Mouse (Mus musculus): ENCODE measurements around the gene Svop.

Svop gene

GRCm38 (mm10) chr5:114091057-114091807 is at the start of gene Svop:
Gene Svop (minus strand): TSS chr5:114091570.
- peak; percentile 42 for DNase-seq

- DNase-seq = no peak
These were observed 47.8 kb upstream of the Svop start for GRCm38 (mm10) chr5:114139175-114139574.

GRCm38 (mm10) chr5:114138277-114139164 is 47.2 kb upstream of the Svop start:
- DNase-seq = no peak

DNA sequence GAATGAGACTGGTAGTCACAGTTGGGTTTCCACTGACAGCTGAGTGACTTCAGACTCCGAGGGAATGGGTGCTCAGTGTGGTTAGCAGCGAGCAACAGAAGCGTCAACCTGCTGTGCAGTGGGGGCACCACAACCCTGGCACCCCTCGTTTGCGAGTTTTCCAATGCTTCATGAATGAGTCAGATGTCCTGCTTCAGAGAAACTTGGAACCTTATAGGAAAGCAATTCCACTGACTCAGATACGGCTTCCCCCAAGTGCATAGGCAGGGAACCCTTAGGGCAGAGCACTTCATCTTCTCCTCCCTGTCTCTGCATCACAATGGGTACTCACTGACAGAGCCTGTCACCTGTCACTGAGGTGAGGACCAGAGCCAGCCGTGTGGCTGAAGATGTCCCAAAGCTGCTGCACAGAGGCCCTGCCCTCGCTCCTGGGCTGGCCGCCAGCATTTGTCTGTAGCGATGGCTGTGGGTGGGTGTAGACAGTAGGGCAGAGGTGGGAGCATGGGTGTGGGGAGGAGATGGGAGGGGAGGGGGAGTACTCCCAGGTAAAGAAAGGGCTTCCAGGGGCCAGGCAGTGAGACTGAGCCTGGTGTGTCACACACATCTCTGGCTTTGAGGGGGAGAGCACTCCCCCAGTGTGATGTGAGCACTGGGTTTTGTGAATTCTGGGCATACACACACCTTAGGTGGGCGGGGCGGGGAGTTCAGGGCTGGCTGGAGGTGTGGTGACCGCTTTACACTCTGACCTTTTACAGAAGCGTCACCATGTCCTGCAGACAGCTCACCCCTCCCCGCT is 46.3 kb upstream of the Svop start:
- DNase-seq = no peak

DNA sequence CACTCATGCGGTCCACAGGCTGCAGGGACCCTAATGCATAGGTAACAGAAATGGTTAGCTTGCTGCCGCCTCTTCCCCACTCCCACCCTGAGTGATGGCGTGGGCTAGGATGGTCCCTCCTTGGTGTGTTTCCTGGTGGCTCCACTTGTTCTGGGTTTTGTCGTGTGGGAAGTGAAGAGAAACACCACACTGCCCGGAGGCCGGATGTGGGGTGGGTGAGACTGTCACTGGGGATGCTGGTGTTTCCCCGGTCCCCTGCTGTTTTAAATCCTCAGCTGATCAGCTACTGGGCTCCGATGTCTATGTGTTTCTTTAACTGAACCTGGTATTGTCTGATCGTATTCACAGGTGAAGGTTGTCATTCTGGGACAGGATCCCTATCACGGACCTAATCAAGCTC is 44.1 kb upstream of the Svop start:
- no peak for DNase-seq

GRCm38 (mm10) chr5:114134091-114134534 is 42.7 kb upstream of the Svop start:
- DNase-seq = peak; percentile 20

- DNase-seq = no peak
These were observed 41.5 kb upstream of the Svop start for GRCm38 (mm10) chr5:114132841-114133240.

DNA sequence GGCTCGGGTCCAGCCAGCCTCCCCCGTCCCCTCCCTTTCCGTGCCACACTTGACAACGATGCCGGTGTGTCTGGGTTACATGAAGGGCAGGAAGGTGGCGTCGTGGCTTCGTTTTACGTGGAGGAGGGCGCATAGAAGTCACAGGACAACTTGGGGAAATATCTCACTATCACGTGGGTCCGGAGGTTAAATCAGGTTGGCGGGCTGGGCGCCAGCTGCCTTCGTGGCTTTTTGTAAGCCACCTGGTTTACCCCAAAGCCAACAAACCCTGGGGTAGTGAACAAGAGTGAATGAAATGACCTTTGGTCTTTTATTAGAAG is 40.1 kb upstream of the Svop start:
- peak; percentile 62 for DNase-seq

DNA sequence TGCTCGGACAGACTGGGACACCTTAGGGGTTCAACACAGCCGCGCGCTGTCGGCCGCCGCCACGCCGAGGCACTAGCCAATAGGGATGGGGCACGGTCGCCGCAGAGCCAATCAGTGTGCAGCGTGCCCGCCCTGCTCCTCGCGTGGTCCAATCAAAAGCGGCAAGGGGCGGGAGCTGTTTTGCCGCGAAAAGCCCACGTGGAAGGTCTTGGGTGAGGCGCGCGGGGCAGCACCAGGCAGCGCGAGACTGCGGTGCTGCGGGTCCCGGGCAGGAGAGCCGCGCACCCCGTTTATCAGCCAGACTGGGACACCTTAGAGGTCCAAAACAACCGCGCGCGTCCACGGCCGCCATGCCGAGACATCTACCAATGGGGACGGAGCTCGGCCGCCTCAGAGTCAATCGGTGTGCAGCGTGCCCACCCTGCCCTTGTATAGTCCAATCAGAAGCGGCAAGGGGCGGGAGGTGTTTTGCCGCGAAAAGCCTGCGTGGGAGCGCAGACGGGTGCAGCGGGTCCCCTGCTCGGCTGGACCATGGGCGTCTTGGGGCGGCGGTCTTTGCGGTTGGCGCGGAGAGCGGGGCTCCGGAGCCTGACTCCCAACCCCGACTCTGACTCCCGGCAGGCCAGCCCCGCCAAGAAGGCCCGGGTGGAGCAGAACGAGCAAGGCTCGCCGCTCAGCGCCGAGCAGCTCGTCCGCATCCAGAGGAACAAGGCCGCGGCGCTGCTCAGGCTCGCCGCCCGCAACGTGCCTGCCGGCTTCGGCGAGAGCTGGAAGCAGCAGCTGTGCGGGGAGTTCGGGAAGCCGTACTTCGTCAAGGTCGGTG is 39.5 kb upstream of the Svop start:
- DNase-seq = peak; percentile 94

DNA sequence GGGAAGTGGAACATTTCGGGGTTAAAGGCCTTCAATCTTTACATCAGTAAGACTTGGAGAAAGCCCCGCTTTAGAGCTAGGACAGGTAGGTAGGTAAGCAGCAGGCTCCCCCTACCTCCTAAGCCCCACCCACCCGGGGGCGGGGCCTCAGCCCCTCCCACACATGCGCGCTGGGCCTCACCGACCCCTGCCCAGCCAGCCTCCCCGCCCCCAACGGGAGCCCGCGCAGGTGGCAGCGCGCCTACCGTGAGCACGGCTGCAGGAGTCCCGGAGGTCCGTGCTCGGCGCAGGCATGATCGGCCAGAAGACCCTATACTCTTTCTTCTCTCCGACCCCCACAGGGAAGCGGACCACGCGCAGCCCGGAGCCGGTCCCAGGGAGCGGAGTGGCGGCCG is 38.8 kb upstream of the Svop start, which contains the start of gene Ung:
TSS of gene Ung (plus strand) at position 176 of the 395 bp plus-strand sequence.
- peak; percentile 81 for DNase-seq

DNA sequence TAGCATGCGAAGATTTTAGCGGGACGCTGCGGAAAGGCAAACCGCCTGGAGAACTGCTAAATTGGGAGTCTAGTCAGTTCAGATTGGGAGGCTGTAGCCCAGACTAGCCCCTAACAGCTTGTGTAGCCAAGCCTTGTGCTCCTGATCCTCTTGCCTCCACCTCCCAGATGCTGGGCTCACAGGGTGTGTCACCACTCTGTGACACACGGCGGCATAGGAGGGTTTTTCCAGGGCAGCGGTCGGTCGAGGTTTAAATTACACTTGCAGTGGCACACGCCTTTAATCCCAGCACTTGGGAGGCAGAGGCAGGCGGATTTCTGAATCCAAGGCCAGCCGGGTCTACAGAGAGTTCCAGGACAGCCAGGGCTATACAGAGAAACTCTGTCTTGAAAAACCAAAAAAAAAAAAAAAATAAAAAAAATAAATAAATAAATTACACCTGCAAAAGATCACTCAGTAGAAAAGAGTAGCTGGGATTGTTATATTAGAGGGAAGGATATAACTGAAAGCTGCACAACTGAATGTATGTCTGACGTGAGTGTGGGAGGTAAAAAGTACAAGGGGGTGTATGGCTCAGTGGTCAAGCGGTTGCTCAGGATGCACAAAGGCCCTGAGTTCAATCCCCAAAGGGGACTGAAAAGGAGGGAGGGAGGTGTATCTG is 38.3 kb upstream of the Svop start:
- no peak for DNase-seq

DNA sequence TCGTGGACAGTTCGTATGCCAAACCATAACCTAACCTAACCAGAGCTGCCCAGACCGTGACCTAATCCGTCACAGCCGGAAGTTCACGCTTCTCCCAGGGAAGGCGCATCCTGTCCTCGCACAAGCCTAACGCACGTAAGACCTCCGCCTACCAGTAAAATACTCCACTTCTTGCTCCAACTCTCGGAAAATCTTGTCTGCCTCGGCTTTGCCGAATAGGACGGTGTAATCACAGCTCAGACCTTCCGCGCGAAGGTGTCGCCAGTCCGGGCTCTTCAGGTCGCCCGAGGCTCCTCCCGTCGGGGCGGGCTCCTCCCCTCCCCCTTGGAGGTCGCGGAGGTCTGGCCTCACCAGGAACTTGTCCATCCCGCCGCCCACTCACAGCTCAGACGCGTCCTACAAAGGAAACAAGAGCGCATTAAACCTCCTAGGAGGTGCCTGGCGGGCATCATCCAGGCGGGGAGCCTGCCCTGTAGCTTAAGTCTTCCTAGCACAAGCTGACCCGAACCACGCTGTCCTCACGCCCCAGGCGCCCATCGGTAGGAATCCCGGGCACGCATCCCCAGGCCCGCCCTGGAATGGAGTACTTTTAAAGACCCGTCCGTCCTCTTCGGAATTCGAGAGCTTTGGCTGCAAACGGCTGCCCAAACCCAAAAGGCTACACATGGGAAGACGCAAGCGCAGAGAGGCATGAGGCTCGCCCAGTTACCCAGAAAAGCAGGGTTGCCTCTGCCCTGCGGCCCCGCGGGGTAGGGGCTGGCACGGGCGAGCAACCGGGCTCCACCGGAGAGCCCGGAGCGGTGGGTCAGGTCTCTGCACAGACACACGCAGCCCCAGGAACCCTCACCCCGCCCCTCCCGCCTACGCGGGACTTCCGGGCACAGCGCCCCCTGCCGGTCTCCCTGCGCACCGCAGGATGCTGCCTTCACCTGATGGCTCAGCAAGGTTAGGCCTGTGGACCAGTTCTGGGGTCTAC is 36.3 kb upstream of the Svop start, which contains the start of gene Alkbh2:
TSS of gene Alkbh2 (minus strand) at position 845 of the 976 bp plus-strand sequence.
- DNase-seq = peak; percentile 90

DNA sequence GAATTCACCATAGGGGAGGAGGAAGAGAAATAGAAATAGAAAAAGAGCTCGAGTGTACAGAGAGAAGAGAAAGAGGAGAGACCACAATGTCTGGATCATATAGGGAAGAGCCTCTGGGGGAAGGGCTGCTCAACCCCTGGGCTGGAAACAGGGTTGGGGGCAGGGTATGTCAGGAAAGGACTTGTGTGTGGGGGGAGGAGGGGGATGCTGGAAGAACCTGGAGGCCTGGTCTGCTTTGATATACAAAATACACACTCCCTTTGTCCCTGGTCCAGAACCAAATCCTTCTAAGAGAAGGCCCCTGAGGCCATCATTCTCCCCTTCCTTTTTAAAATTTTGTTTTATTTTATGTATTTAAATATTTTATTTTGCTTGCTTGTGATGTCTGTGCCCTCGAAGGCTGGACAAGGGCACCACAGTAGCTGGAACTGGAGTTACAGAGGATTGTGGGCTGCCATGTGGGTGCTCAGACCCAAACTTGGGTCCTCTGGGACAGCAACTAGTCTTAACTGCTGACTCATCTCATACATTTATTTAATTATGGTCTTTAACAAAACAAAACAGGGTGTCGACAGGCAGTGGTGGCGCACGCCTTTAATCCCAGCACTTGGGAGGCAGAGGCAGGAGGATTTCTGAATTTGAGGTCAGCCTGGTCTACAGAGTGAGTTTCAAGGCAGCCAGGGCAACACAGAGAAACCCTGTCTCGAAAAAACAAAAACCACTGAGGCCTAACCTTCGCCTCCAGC is 35.3 kb upstream of the Svop start:
- no peak for DNase-seq

- DNase-seq = no peak
These were observed 34.6 kb upstream of the Svop start for GRCm38 (mm10) chr5:114126008-114126407.

DNA sequence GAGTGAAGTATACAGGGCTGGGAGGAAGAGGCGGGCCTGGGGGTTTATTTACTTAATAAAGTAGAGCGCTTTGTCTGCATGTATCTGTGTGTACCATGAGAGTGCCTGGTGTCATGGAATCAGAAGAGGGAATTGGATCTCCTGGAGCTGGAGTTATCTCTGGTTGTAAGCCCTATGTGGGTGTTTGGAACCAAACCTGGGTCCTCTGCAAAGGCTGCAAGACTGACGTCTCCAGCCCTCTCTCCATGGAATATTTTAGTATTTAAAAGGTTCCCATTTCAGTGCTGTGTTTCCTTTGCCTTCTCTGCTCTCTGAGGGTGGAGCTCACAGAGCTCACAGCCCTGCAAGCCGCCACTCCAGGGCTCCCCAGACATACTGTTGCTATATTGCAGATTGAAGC is 28.4 kb upstream of the Svop start:
- DNase-seq = no peak

- no peak for DNase-seq
These were observed 25.2 kb upstream of the Svop start for GRCm38 (mm10) chr5:114116586-114116985.

- DNase-seq = no peak
These were observed 23.7 kb upstream of the Svop start for GRCm38 (mm10) chr5:114115030-114115429.

- DNase-seq = no peak
These were observed 22.0 kb upstream of the Svop start for GRCm38 (mm10) chr5:114113334-114113733.

DNA sequence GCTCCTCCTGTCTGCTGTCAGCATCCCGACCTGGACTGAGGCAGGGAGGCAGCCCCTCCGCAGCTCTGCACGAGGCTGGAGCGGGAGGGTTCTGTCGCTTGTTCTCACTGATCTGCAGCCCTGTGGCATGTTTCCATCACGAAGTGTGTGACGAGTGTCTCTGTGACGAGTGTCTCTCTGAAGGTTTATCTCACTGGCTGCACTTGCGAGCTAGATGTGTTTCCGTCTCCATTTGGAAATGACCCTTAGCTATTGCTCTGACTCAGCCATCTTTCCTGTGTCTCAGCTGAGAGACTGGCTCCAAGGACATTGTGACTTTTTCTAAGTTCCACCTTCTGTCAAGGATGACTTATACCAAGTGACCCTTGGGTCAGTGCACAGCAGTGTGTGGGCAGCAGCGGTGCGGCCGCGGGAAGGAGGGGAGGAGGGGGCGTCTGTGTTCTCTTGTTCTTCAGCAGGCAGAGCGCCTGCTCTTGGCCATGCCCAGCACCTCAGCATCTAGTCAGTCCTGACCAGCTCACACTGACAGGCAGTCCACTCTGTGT is 15.1 kb upstream of the Svop start:
- DNase-seq = no peak

All from thymus, postnatal 25 days (tissue).